Mouse (Mus musculus) CD4-positive, CD25-positive, alpha-beta regulatory T cell, adult 2 months (primary cell): ENCODE measurements around the gene Fut1.

Experiments used
- DNase-seq: peaks from one replicate; pipeline ENCODE4 v3.0.0-alpha.2; 2012; ENCODE audit warnings: low read depth, low spot score

Fut1 gene

GRCm38 (mm10) chr7:45617042-45617695, at the start of gene Fut1:
Fut1 (plus strand) TSS chr7:45617289.
- DNase-seq: no peak

GRCm38 (mm10) chr7:45567780-45568516, 49.1 kb upstream of the Fut1 start:
- peak; percentile 94 for DNase-seq

GRCm38 (mm10) chr7:45568601-45569473, 48.3 kb upstream of the Fut1 start:
- DNase-seq: no peak

GRCm38 (mm10) chr7:45570103-45570741, 46.9 kb upstream of the Fut1 start, which contains the start of gene Bcat2:
Bcat2 (plus strand) TSS chr7:45570153.
- DNase-seq: peak; percentile 86

GRCm38 (mm10) chr7:45571966-45572365, 45.1 kb upstream of the Fut1 start:
- DNase-seq: no peak

- DNase-seq: peak; percentile 76
These were observed 43.1 kb upstream of the Fut1 start for GRCm38 (mm10) chr7:45573954-45574353.

- no peak for DNase-seq
These were observed 42.4 kb upstream of the Fut1 start for GRCm38 (mm10) chr7:45574472-45575379.

GRCm38 (mm10) chr7:45585923-45586322, 31.2 kb upstream of the Fut1 start:
- DNase-seq: no peak

- DNase-seq: no peak
These were observed 29.2 kb upstream of the Fut1 start for GRCm38 (mm10) chr7:45587631-45588592.

GRCm38 (mm10) chr7:45589173-45589572, 27.9 kb upstream of the Fut1 start:
- peak; percentile 86 for DNase-seq

- no peak for DNase-seq
These were observed 27.2 kb upstream of the Fut1 start for GRCm38 (mm10) chr7:45589898-45590297.

GRCm38 (mm10) chr7:45590874-45591273, 26.2 kb upstream of the Fut1 start:
- DNase-seq: peak; percentile 63

GRCm38 (mm10) chr7:45591880-45592279, 25.2 kb upstream of the Fut1 start:
- DNase-seq: peak; percentile 63

- DNase-seq: peak; percentile 88
These were observed 23.8 kb upstream of the Fut1 start for GRCm38 (mm10) chr7:45593118-45593815.

- no peak for DNase-seq
These were observed 21.9 kb upstream of the Fut1 start for GRCm38 (mm10) chr7:45595176-45595575.

GRCm38 (mm10) chr7:45596107-45596506, 21.0 kb upstream of the Fut1 start:
- no peak for DNase-seq

GRCm38 (mm10) chr7:45597013-45597412, 20.1 kb upstream of the Fut1 start:
- DNase-seq: no peak

GRCm38 (mm10) chr7:45597527-45597926, 19.6 kb upstream of the Fut1 start:
- DNase-seq: no peak
